Mouse (Mus musculus): ENCODE measurements around the gene Plp2. TPM values are rescaled to one million over a fixed set of nuclear protein-coding genes. Genes with fewer than 3 reads are reported as not detected.

Plp2 gene
- polyA plus RNA-seq, 1 experiment, result 549 TPM

GRCm38 (mm10) chrX:7679405-7680056 is 8.3 kb upstream of the Plp2 start:
- no peak overlapping the region for H3K4me3 ChIP-seq (ENCODE audit: insufficient read depth, poor library complexity, severe bottlenecking)
- no peaks in the 10 kb centered on the region for H3K79me3 ChIP-seq (ENCODE audit: low read depth)
- TF ChIP-seq MYOD1 (IDR thresholded peaks at IDR 0.05; ENCODE audit: control insufficient read depth, insufficient read length, low read depth) (no peak), CTCF (IDR thresholded peaks at IDR 0.05; ENCODE audit: control insufficient read depth, insufficient read depth, insufficient read length) (peak; percentile 76)
- H3K27me3 ChIP-seq (ENCODE audit: control insufficient read depth, insufficient read depth, insufficient read length), result no peaks in the 10 kb centered on the region
- H3K79me2 ChIP-seq (ENCODE audit: control insufficient read depth, insufficient read depth), result no peaks in the 10 kb centered on the region
- no peaks in the 10 kb centered on the region for H3K36me3 ChIP-seq (ENCODE audit: control insufficient read depth, insufficient read depth)
- H3ac ChIP-seq (ENCODE audit: control insufficient read depth, insufficient read length, low read depth), result peak overlapping the region; percentile 12

- no peaks in the 10 kb centered on the region for H3K27me3 ChIP-seq (ENCODE audit: control insufficient read depth, insufficient read depth, insufficient read length)
- H3K4me3 ChIP-seq (ENCODE audit: insufficient read depth, poor library complexity, severe bottlenecking), result no peak overlapping the region
- TF ChIP-seq CTCF (IDR thresholded peaks at IDR 0.05; ENCODE audit: control insufficient read depth, insufficient read depth, insufficient read length) (no peak), MYOD1 (IDR thresholded peaks at IDR 0.05; ENCODE audit: control insufficient read depth, insufficient read length, low read depth) (no peak), USF1 (IDR thresholded peaks at IDR 0.05; ENCODE audit: low read depth) (no peak), CEBPB (IDR thresholded peaks at IDR 0.05; ENCODE audit: low read depth) (no peak), MYOG (IDR thresholded peaks at IDR 0.05; ENCODE audit: control insufficient read depth, extremely low read depth, insufficient read length) (no peak), FOSL1 (IDR thresholded peaks at IDR 0.05; ENCODE audit: insufficient read depth, low read length, poor library complexity, severe bottlenecking) (no peak), MAX (IDR thresholded peaks at IDR 0.05) (no peak)
- H3K79me3 ChIP-seq (ENCODE audit: low read depth), result no peaks in the 10 kb centered on the region
- no peak overlapping the region for H3ac ChIP-seq (ENCODE audit: control insufficient read depth, insufficient read length, low read depth)
- no peaks in the 10 kb centered on the region for H3K79me2 ChIP-seq (ENCODE audit: control insufficient read depth, insufficient read depth)
- no peaks in the 10 kb centered on the region for H3K36me3 ChIP-seq (ENCODE audit: control insufficient read depth, insufficient read depth)
Measured at GRCm38 (mm10) chrX:7678986-7679385, 7.8 kb upstream of the Plp2 start.

- no peak overlapping the region for H3K4me3 ChIP-seq (ENCODE audit: insufficient read depth, poor library complexity, severe bottlenecking)
- TF ChIP-seq CEBPB (IDR thresholded peaks at IDR 0.05; ENCODE audit: low read depth) (no peak), USF1 (IDR thresholded peaks at IDR 0.05; ENCODE audit: low read depth) (no peak), CTCF (IDR thresholded peaks at IDR 0.05; ENCODE audit: control insufficient read depth, insufficient read depth, insufficient read length) (no peak), MYOD1 (IDR thresholded peaks at IDR 0.05; ENCODE audit: control insufficient read depth, insufficient read length, low read depth) (no peak), MYOG (IDR thresholded peaks at IDR 0.05; ENCODE audit: control insufficient read depth, extremely low read depth, insufficient read length) (no peak), MAX (IDR thresholded peaks at IDR 0.05) (no peak), FOSL1 (IDR thresholded peaks at IDR 0.05; ENCODE audit: insufficient read depth, low read length, poor library complexity, severe bottlenecking) (no peak)
- H3ac ChIP-seq (ENCODE audit: control insufficient read depth, insufficient read length, low read depth), result no peak overlapping the region
- peaks cover 8% of the 10 kb centered on the region for H3K79me3 ChIP-seq (ENCODE audit: low read depth)
- peaks cover 17% of the 10 kb centered on the region for H3K79me2 ChIP-seq (ENCODE audit: control insufficient read depth, insufficient read depth)
- H3K36me3 ChIP-seq (ENCODE audit: control insufficient read depth, insufficient read depth), result peaks cover 2% of the 10 kb centered on the region
- H3K27me3 ChIP-seq (ENCODE audit: control insufficient read depth, insufficient read depth, insufficient read length), result no peaks in the 10 kb centered on the region
Measured at GRCm38 (mm10) chrX:7675001-7675380, 3.8 kb upstream of the Plp2 start.

- no peak overlapping the region for H3ac ChIP-seq (ENCODE audit: control insufficient read depth, insufficient read length, low read depth)
- TF ChIP-seq CEBPB (IDR thresholded peaks at IDR 0.05; ENCODE audit: low read depth), result no peak
- no peak overlapping the region for H3K4me3 ChIP-seq (ENCODE audit: insufficient read depth, poor library complexity, severe bottlenecking)
- no peaks in the 10 kb centered on the region for H3K27me3 ChIP-seq (ENCODE audit: control insufficient read depth, insufficient read depth, insufficient read length)
- peaks cover 13% of the 10 kb centered on the region for H3K79me3 ChIP-seq (ENCODE audit: low read depth)
- peaks cover 23% of the 10 kb centered on the region for H3K79me2 ChIP-seq (ENCODE audit: control insufficient read depth, insufficient read depth)
- peaks cover 7% of the 10 kb centered on the region for H3K36me3 ChIP-seq (ENCODE audit: control insufficient read depth, insufficient read depth)
Measured at GRCm38 (mm10) chrX:7674284-7675000, 3.3 kb upstream of the Plp2 start.

GRCm38 (mm10) chrX:7673578-7674281 is 2.5 kb upstream of the Plp2 start:
- Histone ChIP-seq H3K27me3 (ENCODE audit: control insufficient read depth, insufficient read depth, insufficient read length) (no peaks in the 10 kb centered on the region), H3ac (ENCODE audit: control insufficient read depth, insufficient read length, low read depth) (peak overlapping the region; percentile 18), H3K79me3 (ENCODE audit: low read depth) (peaks cover 19% of the 10 kb centered on the region), H3K79me2 (ENCODE audit: control insufficient read depth, insufficient read depth) (peaks cover 30% of the 10 kb centered on the region), H3K36me3 (ENCODE audit: control insufficient read depth, insufficient read depth) (peaks cover 10% of the 10 kb centered on the region), H3K4me3 (ENCODE audit: insufficient read depth, poor library complexity, severe bottlenecking) (no peak overlapping the region)
- no peak for TF ChIP-seq FOSL1 (IDR thresholded peaks at IDR 0.05; ENCODE audit: insufficient read depth, low read length, poor library complexity, severe bottlenecking)
- peak; percentile 57 for TF ChIP-seq USF1 (IDR thresholded peaks at IDR 0.05; ENCODE audit: low read depth)
- TF ChIP-seq CEBPB (IDR thresholded peaks at IDR 0.05; ENCODE audit: low read depth), result no peak
- TF ChIP-seq CTCF (IDR thresholded peaks at IDR 0.05; ENCODE audit: control insufficient read depth, insufficient read depth, insufficient read length), result no peak

- Histone ChIP-seq H3K79me3 (ENCODE audit: low read depth) (peaks cover 19% of the 10 kb centered on the region), H3K27me3 (ENCODE audit: control insufficient read depth, insufficient read depth, insufficient read length) (no peaks in the 10 kb centered on the region), H3K4me3 (ENCODE audit: insufficient read depth, poor library complexity, severe bottlenecking) (no peak overlapping the region), H3K36me3 (ENCODE audit: control insufficient read depth, insufficient read depth) (peaks cover 16% of the 10 kb centered on the region), H3ac (ENCODE audit: control insufficient read depth, insufficient read length, low read depth) (peak overlapping the region; percentile 43), H3K79me2 (ENCODE audit: control insufficient read depth, insufficient read depth) (peaks cover 33% of the 10 kb centered on the region)
- TF ChIP-seq FOSL1 (IDR thresholded peaks at IDR 0.05; ENCODE audit: insufficient read depth, low read length, poor library complexity, severe bottlenecking), result no peak
- TF ChIP-seq MYOG (IDR thresholded peaks at IDR 0.05; ENCODE audit: control insufficient read depth, extremely low read depth, insufficient read length), result no peak
- no peak for TF ChIP-seq MAX (IDR thresholded peaks at IDR 0.05)
- TF ChIP-seq USF1 (IDR thresholded peaks at IDR 0.05; ENCODE audit: low read depth), result no peak
- TF ChIP-seq CTCF (IDR thresholded peaks at IDR 0.05; ENCODE audit: control insufficient read depth, insufficient read depth, insufficient read length), result no peak
- no peak for TF ChIP-seq MYOD1 (IDR thresholded peaks at IDR 0.05; ENCODE audit: control insufficient read depth, insufficient read length, low read depth)
- TF ChIP-seq CEBPB (IDR thresholded peaks at IDR 0.05; ENCODE audit: low read depth), result no peak
Measured at GRCm38 (mm10) chrX:7672739-7673138, 1.5 kb upstream of the Plp2 start.
